Mouse (Mus musculus): ENCODE measurements around the gene Krtcap2.

DNA sequence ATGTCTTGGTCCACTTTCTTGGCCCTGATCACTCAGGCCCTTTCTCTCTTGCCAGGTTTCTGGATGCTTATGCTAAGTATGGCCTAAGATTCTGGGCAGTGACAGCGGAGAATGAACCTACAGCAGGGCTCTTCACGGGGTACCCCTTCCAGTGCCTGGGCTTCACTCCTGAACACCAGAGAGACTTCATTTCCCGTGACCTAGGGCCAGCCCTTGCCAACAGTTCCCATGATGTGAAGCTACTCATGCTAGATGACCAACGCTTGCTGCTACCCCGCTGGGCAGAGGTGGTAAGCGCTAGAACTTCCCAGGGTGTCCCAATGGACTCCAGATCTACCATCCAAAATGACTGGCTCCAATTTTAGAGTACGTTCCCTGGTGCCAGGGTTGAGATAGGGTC lies 39.7 kb upstream of the Krtcap2 start:
- TF ChIP-seq GATA1 (IDR thresholded peaks at IDR 0.05; ENCODE audit: low read length) (no peak), TAL1 (IDR thresholded peaks at IDR 0.05; ENCODE audit: low read length) (no peak)

All from erythroblast, embryonic 14.5 days (primary cell).